Mouse (Mus musculus) heart, embryonic 10.5 days (tissue): ENCODE measurements at regions not wholly inside any gene's neighbourhood (a gene's known extent, or its start where the extent isn't known, plus 50 kb on each side); places are given as distances from the start of the nearest gene placed in this dataset.

ENCODE experiments used
- DNase-seq: peaks from one replicate; pipeline ENCODE4 v3.0.0-alpha.2; 2017; ENCODE audit warnings: low spot score
- H3K27ac ChIP-seq: fragments of 300-500 bp; sonication (generic); 2 replicates; pipeline ENCODE4 v1.5.1; 2016; ENCODE audit warnings: mild to moderate bottlenecking
- H3K27me3 ChIP-seq: fragments of 300-500 bp; sonication (generic); 2 replicates; pipeline ENCODE4 v1.6.1; 2016; ENCODE audit warnings: mild to moderate bottlenecking; ENCODE audit not compliant: poor library complexity, insufficient read depth, severe bottlenecking
- H3K36me3 ChIP-seq: fragments of 300-500 bp; sonication (generic); 2 replicates; pipeline ENCODE4 v1.6.1; 2016; ENCODE audit warnings: mild to moderate bottlenecking, moderate library complexity
- H3K4me1 ChIP-seq: fragments of 300-500 bp; sonication (generic); 2 replicates; pipeline ENCODE4 v1.6.1; 2016; ENCODE audit warnings: mild to moderate bottlenecking
- H3K4me3 ChIP-seq: fragments of 300-500 bp; sonication (generic); 2 replicates; pipeline ENCODE4 v1.5.1; 2016; ENCODE audit warnings: mild to moderate bottlenecking, moderate library complexity
- H3K9me3 ChIP-seq: fragments of 300-500 bp; sonication (generic); 2 replicates; pipeline ENCODE4 v1.6.1; 2016; ENCODE audit warnings: mild to moderate bottlenecking, moderate library complexity
- WGBS: fragments of 180-500 bp; shearing (Covaris S2); methylation state at CpG from one replicate; pipeline ENCODE4 v1.1.7; 2016; 5-methylcytosine and 5-hydroxymethylcytosine counted together

GRCm38 (mm10) chr1:143122185-143122584 is 518.3 kb upstream of the B3galt2 start:
- H3K9me3 ChIP-seq, result no peaks in the 10 kb centered on the region
- no peaks in the 10 kb centered on the region for H3K36me3 ChIP-seq
- H3K4me3 ChIP-seq, result no peak overlapping the region
- no peaks in the 10 kb centered on the region for H3K4me1 ChIP-seq
- no peaks in the 10 kb centered on the region for H3K27me3 ChIP-seq
- DNase-seq, result no peak
- H3K27ac ChIP-seq, result no peak overlapping the region

GRCm38 (mm10) chr1:143130257-143130656 is 510.2 kb upstream of the B3galt2 start:
- no peak overlapping the region for H3K27ac ChIP-seq
- H3K27me3 ChIP-seq, result no peaks in the 10 kb centered on the region
- 67% methylated on average over 1 of the region's 1 CpGs for WGBS
- H3K9me3 ChIP-seq, result no peaks in the 10 kb centered on the region
- DNase-seq, result no peak
- H3K4me1 ChIP-seq, result no peaks in the 10 kb centered on the region
- no peaks in the 10 kb centered on the region for H3K36me3 ChIP-seq
- no peak overlapping the region for H3K4me3 ChIP-seq

GRCm38 (mm10) chr1:143132806-143133205 is 507.7 kb upstream of the B3galt2 start:
- Histone ChIP-seq H3K36me3 (no peaks in the 10 kb centered on the region), H3K4me1 (no peaks in the 10 kb centered on the region), H3K9me3 (no peaks in the 10 kb centered on the region), H3K27ac (no peak overlapping the region), H3K27me3 (no peaks in the 10 kb centered on the region), H3K4me3 (no peak overlapping the region)
- 83% methylated on average over 2 of the region's 2 CpGs for WGBS
- DNase-seq, result no peak

GRCm38 (mm10) chr1:143145111-143145984 is 495.1 kb upstream of the B3galt2 start:
- WGBS, result 58% methylated on average over 4 of the region's 4 CpGs
- Histone ChIP-seq H3K9me3 (no peaks in the 10 kb centered on the region), H3K36me3 (no peaks in the 10 kb centered on the region), H3K27me3 (no peaks in the 10 kb centered on the region), H3K4me1 (no peaks in the 10 kb centered on the region), H3K27ac (no peak overlapping the region), H3K4me3 (no peak overlapping the region)
- no peak for DNase-seq

- Histone ChIP-seq H3K27ac (no peak overlapping the region), H3K36me3 (no peaks in the 10 kb centered on the region), H3K4me3 (no peak overlapping the region), H3K4me1 (peaks cover under 1% of the 10 kb centered on the region; the same call in 1 of the 2 replicates), H3K9me3 (no peaks in the 10 kb centered on the region), H3K27me3 (no peaks in the 10 kb centered on the region)
- WGBS, result 86% methylated on average over 9 of the region's 9 CpGs
- no peak for DNase-seq
These were observed 469.2 kb upstream of the B3galt2 start for GRCm38 (mm10) chr1:143171286-143171685.

- Histone ChIP-seq H3K4me3 (no peak overlapping the region), H3K27me3 (no peaks in the 10 kb centered on the region), H3K9me3 (no peaks in the 10 kb centered on the region), H3K4me1 (peaks cover 5% of the 10 kb centered on the region; the same call in 1 of the 2 replicates), H3K36me3 (no peaks in the 10 kb centered on the region), H3K27ac (no peak overlapping the region)
- WGBS, result 81% methylated on average over 2 of the region's 2 CpGs
- no peak for DNase-seq
These were observed 466.6 kb upstream of the B3galt2 start for GRCm38 (mm10) chr1:143173836-143174235.

- Histone ChIP-seq H3K27ac (no peak overlapping the region), H3K27me3 (no peaks in the 10 kb centered on the region), H3K36me3 (no peaks in the 10 kb centered on the region), H3K9me3 (no peaks in the 10 kb centered on the region), H3K4me1 (no peaks in the 10 kb centered on the region), H3K4me3 (no peak overlapping the region)
- WGBS, result 73% methylated on average over 3 of the region's 3 CpGs
- no peak for DNase-seq
These were observed 448.2 kb upstream of the B3galt2 start for GRCm38 (mm10) chr1:143192167-143192793.

- Histone ChIP-seq H3K27me3 (no peaks in the 10 kb centered on the region), H3K4me1 (no peaks in the 10 kb centered on the region), H3K27ac (no peak overlapping the region), H3K36me3 (no peaks in the 10 kb centered on the region), H3K4me3 (no peak overlapping the region), H3K9me3 (no peaks in the 10 kb centered on the region)
- WGBS, result 82% methylated on average over 4 of the region's 4 CpGs
- DNase-seq, result no peak
These were observed 440.1 kb upstream of the B3galt2 start for GRCm38 (mm10) chr1:143200213-143200889.

GRCm38 (mm10) chr1:143200971-143201370 is 439.5 kb upstream of the B3galt2 start:
- no peak for DNase-seq
- Histone ChIP-seq H3K4me1 (no peaks in the 10 kb centered on the region), H3K9me3 (no peaks in the 10 kb centered on the region), H3K27ac (no peak overlapping the region), H3K36me3 (no peaks in the 10 kb centered on the region), H3K27me3 (no peaks in the 10 kb centered on the region), H3K4me3 (no peak overlapping the region)
- 84% methylated on average over 5 of the region's 5 CpGs for WGBS

GRCm38 (mm10) chr1:143202182-143202581 is 438.3 kb upstream of the B3galt2 start:
- Histone ChIP-seq H3K27me3 (no peaks in the 10 kb centered on the region), H3K4me1 (no peaks in the 10 kb centered on the region), H3K36me3 (no peaks in the 10 kb centered on the region), H3K9me3 (no peaks in the 10 kb centered on the region), H3K4me3 (no peak overlapping the region), H3K27ac (no peak overlapping the region)
- DNase-seq, result no peak
- WGBS, result 55% methylated on average over 3 of the region's 3 CpGs

GRCm38 (mm10) chr1:143204070-143204469 is 436.4 kb upstream of the B3galt2 start:
- no peak overlapping the region for H3K27ac ChIP-seq
- H3K27me3 ChIP-seq, result no peaks in the 10 kb centered on the region
- H3K36me3 ChIP-seq, result no peaks in the 10 kb centered on the region
- H3K4me1 ChIP-seq, result no peaks in the 10 kb centered on the region
- no peak overlapping the region for H3K4me3 ChIP-seq
- no peak for DNase-seq
- H3K9me3 ChIP-seq, result no peaks in the 10 kb centered on the region

- no peak overlapping the region for H3K4me3 ChIP-seq
- no peaks in the 10 kb centered on the region for H3K4me1 ChIP-seq
- H3K27ac ChIP-seq, result no peak overlapping the region
- H3K9me3 ChIP-seq, result no peaks in the 10 kb centered on the region
- no peaks in the 10 kb centered on the region for H3K36me3 ChIP-seq
- no peaks in the 10 kb centered on the region for H3K27me3 ChIP-seq
- DNase-seq, result no peak
- 77% methylated on average over 3 of the region's 3 CpGs for WGBS
These were observed 433.5 kb upstream of the B3galt2 start for GRCm38 (mm10) chr1:143206995-143207394.

GRCm38 (mm10) chr1:143207399-143208065 is 432.9 kb upstream of the B3galt2 start:
- H3K27me3 ChIP-seq, result no peaks in the 10 kb centered on the region
- no peak for DNase-seq
- WGBS, result 84% methylated on average over 6 of the region's 6 CpGs
- no peaks in the 10 kb centered on the region for H3K4me1 ChIP-seq
- no peak overlapping the region for H3K4me3 ChIP-seq
- H3K9me3 ChIP-seq, result no peaks in the 10 kb centered on the region
- H3K36me3 ChIP-seq, result no peaks in the 10 kb centered on the region
- H3K27ac ChIP-seq, result no peak overlapping the region
